Mouse (Mus musculus) skeletal muscle tissue, adult 2 months (tissue): ENCODE measurements around the gene Rbfox2.

Experiments used
- DNase-seq: peaks from one replicate; pipeline ENCODE4 v3.0.0-alpha.2; 2012; ENCODE audit warnings: low read depth, low spot score

The Rbfox2 gene

GRCm38 (mm10) chr15:77107169-77107908 is 199.5 kb downstream of the Rbfox2 start:
- DNase-seq = no peak

DNA sequence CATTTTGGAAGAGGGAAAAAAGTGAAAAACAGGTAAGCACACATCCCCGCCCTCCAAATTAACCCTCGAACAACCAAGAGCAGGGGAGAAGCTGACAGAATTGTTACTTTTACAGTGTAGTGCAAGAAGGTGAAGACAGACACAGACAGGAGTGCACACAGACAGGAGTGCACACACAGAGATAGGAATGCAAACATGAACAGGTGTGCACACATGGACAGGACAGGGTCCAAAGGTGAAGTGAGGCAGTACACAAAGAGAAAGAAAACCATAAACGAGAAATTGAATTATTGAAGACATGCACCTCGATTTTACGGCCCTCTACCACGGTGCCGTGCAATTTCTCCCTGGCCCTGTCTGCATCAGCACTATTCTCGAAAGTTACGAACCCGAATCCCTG is 201.5 kb downstream of the Rbfox2 start:
- no peak for DNase-seq

GRCm38 (mm10) chr15:77104349-77105158 is 202.2 kb downstream of the Rbfox2 start:
- no peak for DNase-seq

GRCm38 (mm10) chr15:77102685-77103084 is 204.1 kb downstream of the Rbfox2 start:
- DNase-seq = no peak

GRCm38 (mm10) chr15:77099756-77100155 is 207.0 kb downstream of the Rbfox2 start:
- no peak for DNase-seq

DNA sequence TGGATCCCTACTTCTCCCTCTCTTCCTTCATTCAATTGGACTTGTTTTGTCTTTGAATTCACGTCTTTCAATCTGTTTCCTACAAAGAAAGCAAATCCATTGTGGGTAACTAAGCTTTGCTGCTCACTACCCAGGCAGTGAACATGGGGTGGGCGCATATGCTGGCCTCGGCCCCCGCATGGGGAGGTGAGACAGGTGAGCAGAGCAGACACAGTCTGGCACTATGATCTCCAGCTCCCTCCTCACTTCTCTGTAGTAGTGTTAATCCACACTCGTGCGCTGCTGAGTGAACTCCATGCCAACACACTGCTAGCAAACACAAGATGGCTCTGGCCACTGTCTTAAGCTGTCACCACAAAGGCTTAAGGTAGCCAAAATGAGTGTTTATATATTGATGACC is 209.4 kb downstream of the Rbfox2 start:
- DNase-seq = no peak

- DNase-seq = no peak
Measured at GRCm38 (mm10) chr15:77095216-77095615, 211.6 kb downstream of the Rbfox2 start.

DNA sequence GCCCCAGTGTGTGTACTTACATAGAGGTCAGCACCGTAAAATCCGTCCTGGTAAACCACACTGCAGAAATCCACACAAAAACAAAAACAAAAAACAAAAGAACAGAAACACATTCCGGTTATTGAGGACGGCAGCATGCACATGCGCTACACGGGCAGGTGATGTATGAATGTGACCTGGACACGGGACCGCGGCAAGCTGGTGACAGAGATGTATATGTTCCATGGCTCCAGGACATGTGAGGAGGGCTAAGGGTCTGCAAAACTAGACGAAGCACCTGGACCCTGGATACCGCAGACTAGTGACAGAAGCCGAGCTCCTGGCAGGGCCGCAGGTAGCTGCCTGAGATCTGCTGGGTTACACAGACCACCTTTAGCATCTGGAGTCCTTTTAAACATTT is 212.4 kb downstream of the Rbfox2 start:
- DNase-seq = no peak

DNA sequence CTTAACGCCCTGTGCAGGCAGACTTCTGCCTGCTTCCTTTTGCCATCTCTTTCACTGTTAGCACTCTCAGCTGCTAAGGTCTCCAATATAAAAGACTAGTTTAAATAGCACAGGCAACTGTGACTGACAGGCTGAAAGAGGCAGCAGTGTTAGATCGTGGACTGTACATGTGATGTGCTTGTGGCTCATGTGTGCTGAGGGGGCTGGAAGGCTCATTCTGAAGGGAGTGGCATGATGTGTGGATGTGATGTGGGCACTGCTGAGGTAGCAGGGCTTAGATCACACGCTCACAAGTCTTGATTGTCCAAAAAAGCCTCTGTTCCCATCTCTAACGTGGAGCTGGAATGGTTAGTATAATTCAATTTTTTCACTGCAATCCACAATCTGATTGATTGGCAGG is 215.4 kb downstream of the Rbfox2 start:
- no peak for DNase-seq

- no peak for DNase-seq
Measured at GRCm38 (mm10) chr15:77090531-77090930, 216.3 kb downstream of the Rbfox2 start.

DNA sequence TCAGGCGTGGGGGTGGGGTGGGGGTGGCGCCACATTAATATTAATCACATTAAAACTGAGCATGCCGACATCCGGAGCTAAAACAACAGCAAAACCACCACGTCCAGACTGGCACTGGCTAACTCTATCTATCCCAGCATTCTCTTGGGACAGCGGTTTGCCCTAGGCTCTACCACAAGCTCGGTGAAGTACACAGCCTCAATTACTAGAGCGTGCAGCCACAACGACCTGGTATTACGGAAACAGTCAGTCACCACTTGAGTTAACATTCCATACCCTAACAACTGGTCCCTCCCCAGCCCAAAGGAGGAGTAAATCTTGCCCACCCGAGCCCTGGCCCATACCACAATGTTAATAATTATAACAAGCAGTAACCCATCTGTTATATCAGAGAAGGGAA is 217.6 kb downstream of the Rbfox2 start:
- no peak for DNase-seq

- no peak for DNase-seq
Measured at GRCm38 (mm10) chr15:77086488-77086887, 220.3 kb downstream of the Rbfox2 start.

- DNase-seq = no peak
Measured at GRCm38 (mm10) chr15:77085818-77086217, 221.0 kb downstream of the Rbfox2 start.

GRCm38 (mm10) chr15:77081454-77081853 is 225.3 kb downstream of the Rbfox2 start:
- DNase-seq = no peak

- DNase-seq = no peak
Measured at GRCm38 (mm10) chr15:77080684-77081254, 226.0 kb downstream of the Rbfox2 start.

GRCm38 (mm10) chr15:77079890-77080361 is 226.9 kb downstream of the Rbfox2 start:
- peak; percentile 63 for DNase-seq

GRCm38 (mm10) chr15:77079256-77079822 is 227.5 kb downstream of the Rbfox2 start:
- no peak for DNase-seq

DNA sequence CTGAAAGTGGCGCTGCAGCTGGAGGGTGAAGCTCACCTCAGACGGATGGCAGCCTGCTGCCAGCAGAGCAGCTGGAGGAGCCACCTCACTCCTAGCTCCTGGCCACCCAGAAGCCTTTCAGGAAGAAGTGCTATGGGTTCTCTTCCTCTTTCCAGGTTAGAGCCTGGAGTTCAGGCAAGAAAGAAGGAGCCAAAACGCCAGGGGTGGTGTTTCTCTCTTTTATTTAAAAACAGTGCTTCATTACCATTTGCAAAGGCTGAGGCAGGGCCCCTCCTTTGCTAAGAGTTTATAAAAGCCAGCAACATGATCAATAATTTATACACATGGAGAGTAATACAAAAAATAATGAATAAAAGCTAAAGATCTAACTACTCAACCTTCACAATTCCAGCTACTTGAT is 228.0 kb downstream of the Rbfox2 start:
- DNase-seq = no peak

- DNase-seq = no peak
Measured at GRCm38 (mm10) chr15:77077906-77078305, 228.9 kb downstream of the Rbfox2 start.

GRCm38 (mm10) chr15:77076523-77076922 is 230.3 kb downstream of the Rbfox2 start:
- DNase-seq = peak; percentile 62

- no peak for DNase-seq
Measured at GRCm38 (mm10) chr15:77072556-77073163, 234.1 kb downstream of the Rbfox2 start.

- no peak for DNase-seq
Measured at GRCm38 (mm10) chr15:77071501-77071900, 235.3 kb downstream of the Rbfox2 start.
